Mouse (Mus musculus): ENCODE measurements around the gene Lmod3. TPM values are rescaled to one million over a fixed set of nuclear protein-coding genes. Genes with fewer than 3 reads are reported as not detected.
A peak's percentile ranks its signal among the peaks of the same experiment; 100 is the strongest.

Gene Lmod3
- polyA plus RNA-seq, 1 experiment from 2014 or later: not detected

GRCm38 (mm10) chr6:97283676-97284075 lies 31.1 kb upstream of the Lmod3 start:
- Histone ChIP-seq H3K4me1 (ENCODE audit: control insufficient read depth, insufficient read depth, low read length) (peaks cover 8% of the 10 kb centered on the region), H3K27me3 (ENCODE audit: control insufficient read depth, insufficient read depth, low read length) (no peaks in the 10 kb centered on the region), H3K9me3 (ENCODE audit: control insufficient read depth, low read depth, low read length) (no peaks in the 10 kb centered on the region), H3K27ac (ENCODE audit: low read length) (no peak overlapping the region), H3K9ac (replicated peaks; ENCODE audit: low read depth, low read length) (no peak overlapping the region), H3K4me3 (ENCODE audit: low read depth, low read length) (no peak overlapping the region), H3K4me2 (replicated peaks; ENCODE audit: low read depth, low read length) (no peak overlapping the region), H3K36me3 (ENCODE audit: control insufficient read depth, insufficient read depth, low read length) (no peaks in the 10 kb centered on the region; the same call in 1 of the 2 replicates)
- WGBS: 91% methylated on average over 1 of the region's 1 CpGs
- no peak for ATAC-seq (ENCODE audit: insufficient number of reproducible peaks, insufficient read depth, low FRiP score, low read depth)

- Histone ChIP-seq H3K9me3 (ENCODE audit: control insufficient read depth, low read depth, low read length) (no peaks in the 10 kb centered on the region), H3K27me3 (ENCODE audit: control insufficient read depth, insufficient read depth, low read length) (no peaks in the 10 kb centered on the region), H3K36me3 (ENCODE audit: control insufficient read depth, insufficient read depth, low read length) (no peaks in the 10 kb centered on the region), H3K27ac (ENCODE audit: low read length) (no peak overlapping the region), H3K4me2 (replicated peaks; ENCODE audit: low read depth, low read length) (no peak overlapping the region), H3K4me1 (ENCODE audit: control insufficient read depth, insufficient read depth, low read length) (peaks cover 8% of the 10 kb centered on the region; the same call in 1 of the 2 replicates), H3K4me3 (ENCODE audit: low read depth, low read length) (no peak overlapping the region), H3K9ac (replicated peaks; ENCODE audit: low read depth, low read length) (no peak overlapping the region)
- 47% methylated on average over 6 of the region's 6 CpGs for WGBS
- ATAC-seq (ENCODE audit: insufficient number of reproducible peaks, insufficient read depth, low FRiP score, low read depth): no peak
These were observed 26.3 kb upstream of the Lmod3 start for GRCm38 (mm10) chr6:97278878-97279277.

- Histone ChIP-seq H3K9me3 (ENCODE audit: control insufficient read depth, low read depth, low read length) (no peaks in the 10 kb centered on the region), H3K9ac (replicated peaks; ENCODE audit: low read depth, low read length) (no peak overlapping the region), H3K27me3 (ENCODE audit: control insufficient read depth, insufficient read depth, low read length) (no peaks in the 10 kb centered on the region), H3K27ac (ENCODE audit: low read length) (no peak overlapping the region), H3K4me2 (replicated peaks; ENCODE audit: low read depth, low read length) (peak overlapping the region; percentile 56), H3K4me3 (ENCODE audit: low read depth, low read length) (peak overlapping the region; percentile 14), H3K36me3 (ENCODE audit: control insufficient read depth, insufficient read depth, low read length) (no peaks in the 10 kb centered on the region), H3K4me1 (ENCODE audit: control insufficient read depth, insufficient read depth, low read length) (peaks cover 9% of the 10 kb centered on the region)
- WGBS: 8% methylated on average over 19 of the region's 19 CpGs
- peak; percentile 70 for ATAC-seq (ENCODE audit: insufficient number of reproducible peaks, insufficient read depth, low FRiP score, low read depth)
These were observed 25.6 kb upstream of the Lmod3 start for GRCm38 (mm10) chr6:97278014-97278787.

- Histone ChIP-seq H3K4me1 (ENCODE audit: control insufficient read depth, insufficient read depth, low read length) (peaks cover 12% of the 10 kb centered on the region), H3K9me3 (ENCODE audit: control insufficient read depth, low read depth, low read length) (no peaks in the 10 kb centered on the region), H3K9ac (replicated peaks; ENCODE audit: low read depth, low read length) (no peak overlapping the region), H3K4me2 (replicated peaks; ENCODE audit: low read depth, low read length) (no peak overlapping the region), H3K36me3 (ENCODE audit: control insufficient read depth, insufficient read depth, low read length) (no peaks in the 10 kb centered on the region), H3K27me3 (ENCODE audit: control insufficient read depth, insufficient read depth, low read length) (no peaks in the 10 kb centered on the region), H3K4me3 (ENCODE audit: low read depth, low read length) (no peak overlapping the region), H3K27ac (ENCODE audit: low read length) (no peak overlapping the region)
- ATAC-seq (ENCODE audit: insufficient number of reproducible peaks, insufficient read depth, low FRiP score, low read depth): no peak
- 65% methylated on average over 5 of the region's 5 CpGs for WGBS
These were observed 24.4 kb upstream of the Lmod3 start for GRCm38 (mm10) chr6:97276890-97277497.

GRCm38 (mm10) chr6:97276366-97276765 lies 23.8 kb upstream of the Lmod3 start:
- no peaks in the 10 kb centered on the region for H3K36me3 ChIP-seq (ENCODE audit: control insufficient read depth, insufficient read depth, low read length)
- WGBS: 32% methylated on average over 4 of the region's 4 CpGs
- no peak for ATAC-seq (ENCODE audit: insufficient number of reproducible peaks, insufficient read depth, low FRiP score, low read depth)

GRCm38 (mm10) chr6:97275760-97276159 lies 23.2 kb upstream of the Lmod3 start:
- WGBS: 49% methylated on average over 4 of the region's 4 CpGs
- ATAC-seq (ENCODE audit: insufficient number of reproducible peaks, insufficient read depth, low FRiP score, low read depth): no peak
- no peak overlapping the region for H3K9ac ChIP-seq (replicated peaks; ENCODE audit: low read depth, low read length)

More at GRCm38 (mm10) chr6:97276366-97276765, 23.8 kb upstream of the Lmod3 start:
- no peak overlapping the region for H3K4me3 ChIP-seq (ENCODE audit: low read depth, low read length)
- no peak overlapping the region for H3K9ac ChIP-seq (replicated peaks; ENCODE audit: low read depth, low read length)
- no peak overlapping the region for H3K4me2 ChIP-seq (replicated peaks; ENCODE audit: low read depth, low read length)
- H3K27ac ChIP-seq (ENCODE audit: low read length): no peak overlapping the region
- no peaks in the 10 kb centered on the region for H3K27me3 ChIP-seq (ENCODE audit: control insufficient read depth, insufficient read depth, low read length)
- H3K9me3 ChIP-seq (ENCODE audit: control insufficient read depth, low read depth, low read length): no peaks in the 10 kb centered on the region
- peaks cover 12% of the 10 kb centered on the region for H3K4me1 ChIP-seq (ENCODE audit: control insufficient read depth, insufficient read depth, low read length)

GRCm38 (mm10) chr6:97273777-97274176 lies 21.2 kb upstream of the Lmod3 start:
- no peak overlapping the region for H3K4me2 ChIP-seq (replicated peaks; ENCODE audit: low read depth, low read length)

More at GRCm38 (mm10) chr6:97275760-97276159, 23.2 kb upstream of the Lmod3 start:
- H3K4me2 ChIP-seq (replicated peaks; ENCODE audit: low read depth, low read length): no peak overlapping the region
- H3K4me1 ChIP-seq (ENCODE audit: control insufficient read depth, insufficient read depth, low read length): peaks cover 12% of the 10 kb centered on the region
- H3K4me3 ChIP-seq (ENCODE audit: low read depth, low read length): no peak overlapping the region
- no peaks in the 10 kb centered on the region for H3K36me3 ChIP-seq (ENCODE audit: control insufficient read depth, insufficient read depth, low read length)
- H3K27ac ChIP-seq (ENCODE audit: low read length): no peak overlapping the region
- no peaks in the 10 kb centered on the region for H3K27me3 ChIP-seq (ENCODE audit: control insufficient read depth, insufficient read depth, low read length)
- no peaks in the 10 kb centered on the region for H3K9me3 ChIP-seq (ENCODE audit: control insufficient read depth, low read depth, low read length)

GRCm38 (mm10) chr6:97273058-97273710 lies 20.6 kb upstream of the Lmod3 start:
- Histone ChIP-seq H3K9me3 (ENCODE audit: control insufficient read depth, low read depth, low read length) (no peaks in the 10 kb centered on the region), H3K4me3 (ENCODE audit: low read depth, low read length) (no peak overlapping the region), H3K27me3 (ENCODE audit: control insufficient read depth, insufficient read depth, low read length) (no peaks in the 10 kb centered on the region), H3K36me3 (ENCODE audit: control insufficient read depth, insufficient read depth, low read length) (no peaks in the 10 kb centered on the region), H3K27ac (ENCODE audit: low read length) (no peak overlapping the region), H3K4me1 (ENCODE audit: control insufficient read depth, insufficient read depth, low read length) (peaks cover 6% of the 10 kb centered on the region; the same call in 1 of the 2 replicates), H3K4me2 (replicated peaks; ENCODE audit: low read depth, low read length) (no peak overlapping the region), H3K9ac (replicated peaks; ENCODE audit: low read depth, low read length) (no peak overlapping the region)
- 0 out of 2 replicates have a peak, but pooled peaks have one; percentile 14 for ATAC-seq (ENCODE audit: insufficient number of reproducible peaks, insufficient read depth, low FRiP score, low read depth)
- 59% methylated on average over 16 of the region's 16 CpGs for WGBS

More at GRCm38 (mm10) chr6:97273777-97274176, 21.2 kb upstream of the Lmod3 start:
- ATAC-seq (ENCODE audit: insufficient number of reproducible peaks, insufficient read depth, low FRiP score, low read depth): no peak
- no peaks in the 10 kb centered on the region for H3K36me3 ChIP-seq (ENCODE audit: control insufficient read depth, insufficient read depth, low read length)
- no peak overlapping the region for H3K27ac ChIP-seq (ENCODE audit: low read length)
- peaks cover 12% of the 10 kb centered on the region for H3K4me1 ChIP-seq (ENCODE audit: control insufficient read depth, insufficient read depth, low read length)
- H3K4me3 ChIP-seq (ENCODE audit: low read depth, low read length): no peak overlapping the region
- WGBS: 83% methylated on average over 3 of the region's 3 CpGs
- H3K9ac ChIP-seq (replicated peaks; ENCODE audit: low read depth, low read length): no peak overlapping the region
- no peaks in the 10 kb centered on the region for H3K27me3 ChIP-seq (ENCODE audit: control insufficient read depth, insufficient read depth, low read length)
- H3K9me3 ChIP-seq (ENCODE audit: control insufficient read depth, low read depth, low read length): no peaks in the 10 kb centered on the region
